Mouse (Mus musculus) embryonic facial prominence, embryonic 11.5 days (tissue): Measurements from ENCODE around the gene Rbm10. TPM values are rescaled to one million over a fixed set of nuclear protein-coding genes. Genes with fewer than 3 reads are reported as not detected.

ENCODE experiments used
- ATAC-seq: fragments of 200-750 bp; cut with Nextera tagmentation; replicated peaks from 2 replicates; pipeline ENCODE4 v1.8.0; 2017; ENCODE audit warnings: low read depth; ENCODE audit not compliant: insufficient number of reproducible peaks, low FRiP score, low TSS enrichment
- DNase-seq: peaks from one replicate; pipeline ENCODE4 v3.0.0-alpha.2; 2015; ENCODE audit warnings: low spot score
- H3K27ac ChIP-seq: fragments of 300-500 bp; sonication (generic); replicated peaks from 2 replicates; pipeline ENCODE4 v1.5.1; 2014; ENCODE audit warnings: mild to moderate bottlenecking, low read depth, low read length, control low read depth
- H3K27me3 ChIP-seq: fragments of 300-500 bp; sonication (generic); 2 replicates; pipeline ENCODE4 v1.6.1; 2014; ENCODE audit warnings: mild to moderate bottlenecking, low read length, moderate library complexity, mixed read lengths; ENCODE audit not compliant: control insufficient read depth, insufficient read depth
- H3K36me3 ChIP-seq: fragments of 300-500 bp; sonication (generic); replicated peaks from 2 replicates; pipeline ENCODE4 v1.6.1; 2014; ENCODE audit warnings: low read depth, mild to moderate bottlenecking, low read length, moderate library complexity, mixed read lengths; ENCODE audit not compliant: control insufficient read depth, insufficient read depth
- H3K4me1 ChIP-seq: fragments of 300-500 bp; sonication (generic); 2 replicates; pipeline ENCODE4 v1.6.1; 2014; ENCODE audit warnings: low read length, mixed read lengths; ENCODE audit not compliant: control insufficient read depth, insufficient read depth
- H3K4me2 ChIP-seq: fragments of 300-500 bp; sonication (generic); 2 replicates; pipeline ENCODE4 v1.6.1; 2014; ENCODE audit warnings: low read depth, mild to moderate bottlenecking, control low read depth, low read length, moderate library complexity
- H3K4me3 ChIP-seq: fragments of 300-500 bp; sonication (generic); 2 replicates; pipeline ENCODE4 v1.5.1; 2014; ENCODE audit warnings: low read depth, low read length, control low read depth
- H3K9ac ChIP-seq: fragments of 300-500 bp; sonication (generic); replicated peaks from 2 replicates; pipeline ENCODE4 v1.6.1; 2014; ENCODE audit warnings: mild to moderate bottlenecking, control low read depth, low read length
- H3K9me3 ChIP-seq: fragments of 300-500 bp; sonication (generic); replicated peaks from 2 replicates; pipeline ENCODE4 v1.6.1; 2016; ENCODE audit warnings: mild to moderate bottlenecking, low read length, inconsistent platforms, mixed read lengths; ENCODE audit not compliant: control insufficient read depth
- WGBS: fragments of 180-500 bp; shearing (Covaris S2); extraction: QIAGEN DNeasy Blood & Tissue Kit; methylation state at CpG from one replicate; pipeline ENCODE4 v1.1.7; 2014; 5-methylcytosine and 5-hydroxymethylcytosine counted together
- polyA plus RNA-seq: library from polyadenylated mRNA; unstranded; fragments of >200 nt; fragmentation: Nextera tagmentation; extraction: Ambion mirVana; gene quantifications from 2 replicates; pipeline ENCODE4 v1.2.1, GENCODE M21; 2014

The Rbm10 gene
- polyA plus RNA-seq, 1 experiment from 2014 or later: 58.4 TPM

- no peak for DNase-seq
Observed at GRCm38 (mm10) chrX:20638141-20638540, 20.8 kb downstream of the Rbm10 start.

GRCm38 (mm10) chrX:20644780-20645179 lies 27.5 kb downstream of the Rbm10 start:
- 79% methylated on average over 5 of the region's 5 CpGs for WGBS
- Histone ChIP-seq H3K27me3 (no peaks in the 10 kb centered on the region), H3K36me3 (no peaks in the 10 kb centered on the region), H3K4me2 (no peak overlapping the region), H3K9me3 (no peaks in the 10 kb centered on the region), H3K4me3 (no peak overlapping the region), H3K27ac (no peak overlapping the region), H3K9ac (no peak overlapping the region), H3K4me1 (no peaks in the 10 kb centered on the region)
- no peak for ATAC-seq
- no peak for DNase-seq

More at GRCm38 (mm10) chrX:20638141-20638540, 20.8 kb downstream of the Rbm10 start:
- no peak overlapping the region for H3K4me2 ChIP-seq
- H3K4me3 ChIP-seq: no peak overlapping the region
- no peaks in the 10 kb centered on the region for H3K4me1 ChIP-seq
- no peaks in the 10 kb centered on the region for H3K27me3 ChIP-seq
- WGBS: 95% methylated on average over 2 of the region's 2 CpGs
- no peaks in the 10 kb centered on the region; the same call in none of the 2 replicates for H3K36me3 ChIP-seq
- no peaks in the 10 kb centered on the region for H3K9me3 ChIP-seq
- H3K9ac ChIP-seq: no peak overlapping the region
- no peak overlapping the region for H3K27ac ChIP-seq
- ATAC-seq: no peak

- no peak overlapping the region for H3K4me3 ChIP-seq
- 28% methylated on average over 5 of the region's 5 CpGs for WGBS
- H3K4me2 ChIP-seq: no peak overlapping the region
- no peak overlapping the region for H3K9ac ChIP-seq
- no peaks in the 10 kb centered on the region for H3K27me3 ChIP-seq
- DNase-seq: no peak
- peak; percentile 14; the same call in 1 of the 2 replicates for ATAC-seq
- H3K9me3 ChIP-seq: no peaks in the 10 kb centered on the region
- no peak overlapping the region for H3K27ac ChIP-seq
- H3K4me1 ChIP-seq: no peaks in the 10 kb centered on the region
- no peaks in the 10 kb centered on the region for H3K36me3 ChIP-seq
Observed at GRCm38 (mm10) chrX:20657593-20657992, 40.3 kb downstream of the Rbm10 start.

- DNase-seq (peak; percentile 90), ATAC-seq (peak; percentile 80)
- Histone ChIP-seq H3K27me3 (no peaks in the 10 kb centered on the region), H3K4me2 (peak within 1 kb of the TSS; percentile 63), H3K27ac (no peak within 1 kb of the TSS), H3K9ac (peak within 1 kb of the TSS; percentile 48), H3K9me3 (no peaks in the 10 kb centered on the region), H3K36me3 (no peaks in the 10 kb centered on the region), H3K4me3 (peak within 1 kb of the TSS; percentile 41), H3K4me1 (no peaks in the 10 kb centered on the region)
- 12% methylated on average over 27 of the region's 27 CpGs for WGBS
Observed at GRCm38 (mm10) chrX:20658026-20658652, 40.8 kb downstream of the Rbm10 start, which contains the start of gene Uba1. Uba1 (plus strand) TSS chrX:20658326.

GRCm38 (mm10) chrX:20658891-20659406 lies 41.6 kb downstream of the Rbm10 start:
- DNase-seq (peak; percentile 13), ATAC-seq (0 out of 2 replicates have a peak, but pooled peaks have one; percentile 15)
- Histone ChIP-seq H3K9me3 (no peaks in the 10 kb centered on the region), H3K4me2 (peak overlapping the region; percentile 63), H3K4me3 (peak overlapping the region; percentile 41), H3K36me3 (no peaks in the 10 kb centered on the region), H3K27me3 (no peaks in the 10 kb centered on the region), H3K4me1 (no peaks in the 10 kb centered on the region), H3K9ac (peak overlapping the region; percentile 48), H3K27ac (no peak overlapping the region)
- WGBS: 16% methylated on average over 24 of the region's 24 CpGs

GRCm38 (mm10) chrX:20662317-20662715 lies 45.0 kb downstream of the Rbm10 start:
- Histone ChIP-seq H3K4me2 (no peak overlapping the region), H3K9me3 (no peaks in the 10 kb centered on the region), H3K27me3 (no peaks in the 10 kb centered on the region), H3K27ac (no peak overlapping the region), H3K4me3 (no peak overlapping the region), H3K36me3 (no peaks in the 10 kb centered on the region), H3K9ac (no peak overlapping the region), H3K4me1 (no peaks in the 10 kb centered on the region)
- no peak for DNase-seq
- WGBS: 25% methylated on average over 5 of the region's 5 CpGs
- ATAC-seq: 0 out of 2 replicates have a peak, but pooled peaks have one; percentile 2

GRCm38 (mm10) chrX:20662716-20663443 lies 45.6 kb downstream of the Rbm10 start:
- WGBS: 15% methylated on average over 25 of the region's 28 CpGs
- ATAC-seq (peak; percentile 86), DNase-seq (peak; percentile 90)
- Histone ChIP-seq H3K4me1 (no peaks in the 10 kb centered on the region), H3K4me2 (peak overlapping the region; percentile 41), H3K9ac (peak overlapping the region; percentile 71), H3K36me3 (no peaks in the 10 kb centered on the region), H3K27ac (no peak overlapping the region; the same call in 1 of the 2 replicates), H3K27me3 (no peaks in the 10 kb centered on the region), H3K4me3 (peak overlapping the region; percentile 59), H3K9me3 (no peaks in the 10 kb centered on the region)

GRCm38 (mm10) chrX:20663444-20663790 lies 46.1 kb downstream of the Rbm10 start:
- DNase-seq (no peak), ATAC-seq (no peak)
- Histone ChIP-seq H3K9ac (peak overlapping the region; percentile 71), H3K4me3 (peak overlapping the region; percentile 59), H3K9me3 (no peaks in the 10 kb centered on the region), H3K27ac (no peak overlapping the region), H3K36me3 (no peaks in the 10 kb centered on the region), H3K4me1 (no peaks in the 10 kb centered on the region), H3K27me3 (no peaks in the 10 kb centered on the region), H3K4me2 (peak overlapping the region; percentile 41)
- WGBS: 16% methylated on average over 9 of the region's 9 CpGs
